Mouse (Mus musculus): ENCODE measurements at regions not wholly inside any gene's neighbourhood (a gene's known extent, or its start where the extent isn't known, plus 50 kb on each side); places are given as distances from the start of the nearest gene placed in this dataset. TPM values are rescaled to one million over a fixed set of nuclear protein-coding genes. Genes with fewer than 3 reads are reported as not detected.

- H3K9ac ChIP-seq (replicated peaks; ENCODE audit: low read depth): no peak overlapping the region
- H3K4me1 ChIP-seq (ENCODE audit: insufficient read depth, low read depth, low read length): no peaks in the 10 kb centered on the region
- no peaks in the 10 kb centered on the region for H3K9me3 ChIP-seq (ENCODE audit: low read length)
- H3K27me3 ChIP-seq (replicated peaks; ENCODE audit: insufficient read depth, low read length): no peaks in the 10 kb centered on the region
- ATAC-seq: no peak
- 83% methylated on average over 3 of the region's 3 CpGs for WGBS
- H3K36me3 ChIP-seq (ENCODE audit: insufficient read depth, low read length): no peaks in the 10 kb centered on the region
- DNase-seq (ENCODE audit: low spot score): no peak
- no peak overlapping the region for H3K27ac ChIP-seq (ENCODE audit: low read length)
- no peak for TF ChIP-seq CTCF (IDR thresholded peaks at IDR 0.05)
- TF ChIP-seq EP300 (IDR thresholded peaks at IDR 0.05): no peak
- H3K4me2 ChIP-seq (replicated peaks; ENCODE audit: low read depth, low read length): no peak overlapping the region
- H3K4me3 ChIP-seq (ENCODE audit: low read depth, low read length): no peak overlapping the region
Measured at GRCm38 (mm10) chr1:73074525-73074924, 58.8 kb upstream of the Tnp1 start.

- Histone ChIP-seq H3K9ac (replicated peaks; ENCODE audit: low read depth) (no peak overlapping the region), H3K36me3 (ENCODE audit: insufficient read depth, low read length) (no peaks in the 10 kb centered on the region), H3K4me1 (ENCODE audit: insufficient read depth, low read depth, low read length) (no peaks in the 10 kb centered on the region), H3K27me3 (replicated peaks; ENCODE audit: insufficient read depth, low read length) (no peaks in the 10 kb centered on the region), H3K9me3 (ENCODE audit: low read length) (no peaks in the 10 kb centered on the region), H3K4me2 (replicated peaks; ENCODE audit: low read depth, low read length) (no peak overlapping the region), H3K4me3 (ENCODE audit: low read depth, low read length) (no peak overlapping the region), H3K27ac (ENCODE audit: low read length) (no peak overlapping the region)
- 72% methylated on average over 5 of the region's 5 CpGs for WGBS
- DNase-seq (ENCODE audit: low spot score) (no peak), ATAC-seq (no peak)
- TF ChIP-seq EP300 (IDR thresholded peaks at IDR 0.05): no peak
- TF ChIP-seq CTCF (IDR thresholded peaks at IDR 0.05): no peak
Measured at GRCm38 (mm10) chr1:73072237-73072904, 56.7 kb upstream of the Tnp1 start.

- H3K9ac ChIP-seq (replicated peaks; ENCODE audit: low read depth): no peak overlapping the region
- H3K4me2 ChIP-seq (replicated peaks; ENCODE audit: low read depth, low read length): no peak overlapping the region
- ATAC-seq (no peak), DNase-seq (ENCODE audit: low spot score) (no peak)
- H3K27me3 ChIP-seq (replicated peaks; ENCODE audit: insufficient read depth, low read length): no peaks in the 10 kb centered on the region
- TF ChIP-seq EP300 (IDR thresholded peaks at IDR 0.05) (no peak), CTCF (IDR thresholded peaks at IDR 0.05) (no peak)
- no peaks in the 10 kb centered on the region for H3K9me3 ChIP-seq (ENCODE audit: low read length)
- H3K4me1 ChIP-seq (ENCODE audit: insufficient read depth, low read depth, low read length): no peaks in the 10 kb centered on the region
- 57% methylated on average over 2 of the region's 2 CpGs for whole genome bisulfite sequencing
- H3K27ac ChIP-seq (ENCODE audit: low read length): no peak overlapping the region
- H3K36me3 ChIP-seq (ENCODE audit: insufficient read depth, low read length): no peaks in the 10 kb centered on the region
- H3K4me3 ChIP-seq (ENCODE audit: low read depth, low read length): no peak overlapping the region
Measured at GRCm38 (mm10) chr1:73070126-73070525, 54.4 kb upstream of the Tnp1 start.

Small RNAs in the stretch of these regions (microRNA-seq; reads per million reads assigned to microRNA genes)
- gene Mir6351: not detected
